Mouse (Mus musculus) yolk sac, embryonic 10.5 days (tissue): ENCODE results near the gene Relch.
A peak's percentile ranks its signal among the peaks of the same experiment; 100 is the strongest.
"Not testable (repeated sequence)": the region's sequence is repeated elsewhere in the genome, so short reads cannot be mapped to it uniquely, and the experiment has no call there.

Source experiments
- DNase-seq: peaks from one replicate; pipeline ENCODE4 v3.0.0-alpha.2; 2017; ENCODE audit warnings: low spot score

Gene Relch

GRCm38 (mm10) chr1:105663171-105663961, at the start of gene Relch, which contains the start of gene Pign:
Gene Relch, plus strand, starts transcription at chr1:105663861.
Gene Pign, minus strand, starts transcription at chr1:105663677.
- DNase-seq: peak; percentile 100

GRCm38 (mm10) chr1:105630481-105630880, 33.2 kb upstream of the Relch start:
- DNase-seq: no peak

GRCm38 (mm10) chr1:105644093-105644492, 19.6 kb upstream of the Relch start:
- DNase-seq: no peak

GRCm38 (mm10) chr1:105650650-105651049, 13.0 kb upstream of the Relch start:
- no peak for DNase-seq

GRCm38 (mm10) chr1:105653981-105654380, 9.7 kb upstream of the Relch start:
- DNase-seq: no peak

GRCm38 (mm10) chr1:105660015-105660414, 3.6 kb upstream of the Relch start:
- DNase-seq: no peak

- no peak for DNase-seq
These were observed 866 bp upstream of the Relch start for GRCm38 (mm10) chr1:105662820-105663170.

GRCm38 (mm10) chr1:105663962-105664812, 526 bp downstream of the Relch start:
- DNase-seq: peak; percentile 26

GRCm38 (mm10) chr1:105669700-105670099, 6.0 kb downstream of the Relch start:
- DNase-seq: no peak

- no peak for DNase-seq
These were observed 11.1 kb downstream of the Relch start for GRCm38 (mm10) chr1:105674763-105675162.

- DNase-seq: no peak
These were observed 16.9 kb downstream of the Relch start for GRCm38 (mm10) chr1:105680587-105680986.

- no peak for DNase-seq
These were observed 21.8 kb downstream of the Relch start for GRCm38 (mm10) chr1:105685501-105685900.

- no peak for DNase-seq
These were observed 31.9 kb downstream of the Relch start for GRCm38 (mm10) chr1:105695581-105695980.

GRCm38 (mm10) chr1:105700984-105701530, 37.4 kb downstream of the Relch start:
- DNase-seq: no peak

GRCm38 (mm10) chr1:105709415-105709814, 45.8 kb downstream of the Relch start:
- no peak for DNase-seq

GRCm38 (mm10) chr1:105711227-105711626, 47.6 kb downstream of the Relch start:
- no peak for DNase-seq

- DNase-seq: no peak
These were observed 49.2 kb downstream of the Relch start for GRCm38 (mm10) chr1:105712822-105713221.

- DNase-seq: no peak
These were observed 54.7 kb downstream of the Relch start for GRCm38 (mm10) chr1:105718358-105718757.

- not testable (repeated sequence) for DNase-seq
These were observed 65.6 kb downstream of the Relch start for GRCm38 (mm10) chr1:105729246-105729645.

- DNase-seq: no peak
These were observed 71.7 kb downstream of the Relch start for GRCm38 (mm10) chr1:105735318-105735717.

GRCm38 (mm10) chr1:105738334-105738733, 74.7 kb downstream of the Relch start:
- DNase-seq: no peak

GRCm38 (mm10) chr1:105739493-105739892, 75.8 kb downstream of the Relch start:
- DNase-seq: no peak

- no peak for DNase-seq
These were observed 78.8 kb downstream of the Relch start for GRCm38 (mm10) chr1:105742481-105742880.
